Mouse (Mus musculus) gastrocnemius, postnatal 10 days (tissue): ENCODE data around the gene C3ar1. TPM values are rescaled to one million over a fixed set of nuclear protein-coding genes. Genes with fewer than 3 reads are reported as not detected.

Source experiments
- microRNA-seq, 2 experiments: library from miRNA; unstranded; fragments of <30 nt; microRNA quantifications; one replicate each; pipeline ENCODE4 v1.2.0; 2021
- total RNA-seq, 2 experiments: library from RNA; stranded (reverse); gene quantifications; 2 replicates each; pipeline ENCODE4 v1.2.3; 2021

C3ar1 gene
- total RNA-seq, 2 experiments from 2014 or later, result 1.7 to 2.6 TPM

Small RNA genes lying within 50 kb of the gene (microRNA-seq; reads per million reads assigned to microRNA genes)
- 0 reads per million in 2 experiments for gene Mir7231

Other genes with a start within 250 kb of the C3ar1 start
- gene Gdf3, start 246.1 kb downstream of the C3ar1 start, total RNA-seq, result not detected
- gene Dppa3, start 229.8 kb downstream of the C3ar1 start, total RNA-seq, result not detected
- not detected for gene Nanog, start 148.7 kb downstream of the C3ar1 start, total RNA-seq
- gene Slc2a3, start 54.5 kb downstream of the C3ar1 start, total RNA-seq, result 1 to 10 TPM; 2.2 to 3.8 TPM
- gene Foxj2, start 36.2 kb downstream of the C3ar1 start, total RNA-seq, result 10 to 100 TPM; 18.4 to 22.9 TPM
- gene Necap1, start 18.3 kb upstream of the C3ar1 start, total RNA-seq, result 10 to 100 TPM; 23.0 to 23.5 TPM
- 1 to 10 TPM; 2.4 to 2.8 TPM for gene Clec4a1, start 65.7 kb upstream of the C3ar1 start, total RNA-seq
- gene Clec4a3, start 96.4 kb upstream of the C3ar1 start, total RNA-seq, result 1 to 10 TPM; 1.9 to 2.7 TPM
- not detected for gene Clec4a4, start 134.2 kb upstream of the C3ar1 start, total RNA-seq
- not detected for gene Clec4b1, start 193.8 kb upstream of the C3ar1 start, total RNA-seq